Mouse (Mus musculus): ENCODE measurements at regions not wholly inside any gene's neighbourhood (a gene's known extent, or its start where the extent isn't known, plus 50 kb on each side); places are given as distances from the start of the nearest gene placed in this dataset.

- Histone ChIP-seq H3K4me1 (ENCODE audit: control insufficient read depth in 1 of 2, insufficient read depth in 2 of 2) (peaks cover 0 to 6% of the 10 kb centered on the region in 2 experiments; a peak in 2 of 4 replicates), H3K4me3 (replicated peaks in 1 of 3; ENCODE audit: low read depth in 2 of 3, low read length in 2 of 3, poor library complexity in 1 of 3) (no peak overlapping the region), H3K9me3 (replicated peaks; ENCODE audit: low read length) (no peaks in the 10 kb centered on the region), H3K79me2 (replicated peaks; ENCODE audit: control insufficient read depth, extremely low read depth, insufficient read depth, poor library complexity, severe bottlenecking) (no peaks in the 10 kb centered on the region), H3K9ac (ENCODE audit: insufficient read depth, low read depth) (no peak overlapping the region), H3K27ac (ENCODE audit: insufficient read depth, low read depth) (no peak overlapping the region), H3K36me3 (replicated peaks in 1 of 2; ENCODE audit: control insufficient read depth in 1 of 2, insufficient read depth in 1 of 2, low read length in 1 of 2) (no peaks in the 10 kb centered on the region), H3K4me2 (ENCODE audit: insufficient read depth, low read depth, poor library complexity, severe bottlenecking) (no peak overlapping the region), H3K27me3 (replicated peaks) (no peaks in the 10 kb centered on the region)
- dilution Hi-C loops (cut with MboI; ENCODE audit: extremely low pct_ligation_motif_present, extremely low pct_unique_long_range_greater_than_20kb, low sequenced_read_pairs) (no loop called here), in situ Hi-C loops (cut with MboI; ENCODE audit: low pct_ligation_motif_present, low pct_unique_long_range_greater_than_20kb, low sequenced_read_pairs) (no loop called here)
- TF ChIP-seq MYC (IDR thresholded peaks at IDR 0.05; ENCODE audit: low read depth, low read length), result no peak
- TF ChIP-seq MAFK (IDR thresholded peaks at IDR 0.05; ENCODE audit: insufficient replicate concordance, low read length), result peak; percentile 98
- no peak for DNase-seq (ENCODE audit: extremely low read depth)
Measured at GRCm38 (mm10) chr16:29838981-29839661, 225.1 kb upstream of the Hes1 start.

- H3K9me3 ChIP-seq (replicated peaks; ENCODE audit: low read length), result no peaks in the 10 kb centered on the region
- no peak overlapping the region for H3K27ac ChIP-seq (ENCODE audit: insufficient read depth, low read depth)
- no peaks in the 10 kb centered on the region for H3K36me3 ChIP-seq (replicated peaks in 1 of 2; ENCODE audit: control insufficient read depth in 1 of 2, insufficient read depth in 1 of 2, low read length in 1 of 2)
- H3K4me1 ChIP-seq (ENCODE audit: control insufficient read depth in 1 of 2, insufficient read depth in 2 of 2), result peaks cover 4 to 11% of the 10 kb centered on the region in 2 experiments; a peak in 2 of 4 replicates
- dilution Hi-C loops (cut with MboI; ENCODE audit: extremely low pct_ligation_motif_present, extremely low pct_unique_long_range_greater_than_20kb, low sequenced_read_pairs) (no loop called here), in situ Hi-C loops (cut with MboI; ENCODE audit: low pct_ligation_motif_present, low pct_unique_long_range_greater_than_20kb, low sequenced_read_pairs) (no loop called here)
- no peak for TF ChIP-seq MAZ (IDR thresholded peaks at IDR 0.05; ENCODE audit: low read depth, low read length)
- TF ChIP-seq MAFK (IDR thresholded peaks at IDR 0.05; ENCODE audit: insufficient replicate concordance, low read length), result no peak
- no peak for TF ChIP-seq E2F4 (IDR thresholded peaks at IDR 0.05; ENCODE audit: insufficient replicate concordance, low read depth, low read length)
- no peak for TF ChIP-seq TBP (conservative IDR thresholded peaks at IDR 0.05; ENCODE audit: low read depth, low read length)
- no peak for DNase-seq (ENCODE audit: extremely low read depth)
- no peaks in the 10 kb centered on the region for H3K79me2 ChIP-seq (replicated peaks; ENCODE audit: control insufficient read depth, extremely low read depth, insufficient read depth, poor library complexity, severe bottlenecking)
- no peak overlapping the region for H3K4me3 ChIP-seq (replicated peaks in 1 of 3; ENCODE audit: low read depth in 2 of 3, low read length in 2 of 3, poor library complexity in 1 of 3)
- no peak overlapping the region for H3K4me2 ChIP-seq (ENCODE audit: insufficient read depth, low read depth, poor library complexity, severe bottlenecking)
- no peaks in the 10 kb centered on the region for H3K27me3 ChIP-seq (replicated peaks)
- H3K9ac ChIP-seq (ENCODE audit: insufficient read depth, low read depth), result no peak overlapping the region
Measured at GRCm38 (mm10) chr16:29839662-29840001, 224.6 kb upstream of the Hes1 start.

- no peak for TF ChIP-seq ZKSCAN1 (IDR thresholded peaks at IDR 0.05; ENCODE audit: borderline replicate concordance, low read depth, low read length)
- no peak for TF ChIP-seq ELF1 (IDR thresholded peaks at IDR 0.05; ENCODE audit: low read depth, low read length)
- no peak for TF ChIP-seq ETS1 (conservative IDR thresholded peaks at IDR 0.05; ENCODE audit: low read depth, low read length)
- TF ChIP-seq IRF4 (IDR thresholded peaks at IDR 0.05; ENCODE audit: low read depth, low read length), result no peak
- no peak for TF ChIP-seq TBP (conservative IDR thresholded peaks at IDR 0.05; ENCODE audit: low read depth, low read length)
- TF ChIP-seq NELFE (IDR thresholded peaks at IDR 0.05; ENCODE audit: low read depth, low read length), result no peak
- TF ChIP-seq JUN (IDR thresholded peaks at IDR 0.05; ENCODE audit: insufficient read depth, low read depth, low read length), result no peak
- no peak for TF ChIP-seq CTCF (conservative IDR thresholded peaks at IDR 0.05 in 1 of 2, IDR thresholded peaks at IDR 0.05 in 1 of 2; ENCODE audit: low read depth in 2 of 2, low read length in 2 of 2)
- TF ChIP-seq MAX (IDR thresholded peaks at IDR 0.05; ENCODE audit: low read length), result no peak
- TF ChIP-seq EP300 (IDR thresholded peaks at IDR 0.05; ENCODE audit: low read length), result no peak
- TF ChIP-seq SMC3 (IDR thresholded peaks at IDR 0.05; ENCODE audit: low read depth, low read length), result no peak
- no peak for TF ChIP-seq USF2 (conservative IDR thresholded peaks at IDR 0.05; ENCODE audit: low read depth, low read length)
- TF ChIP-seq SIN3A (IDR thresholded peaks at IDR 0.05; ENCODE audit: low read length), result no peak
- TF ChIP-seq MAFK (IDR thresholded peaks at IDR 0.05; ENCODE audit: insufficient replicate concordance, low read length), result no peak
- TF ChIP-seq MAZ (IDR thresholded peaks at IDR 0.05; ENCODE audit: low read depth, low read length), result no peak
- no peak for TF ChIP-seq PAX5 (IDR thresholded peaks at IDR 0.05; ENCODE audit: low read length)
- TF ChIP-seq RAD21 (IDR thresholded peaks at IDR 0.05; ENCODE audit: low read depth, low read length), result no peak
- TF ChIP-seq CHD1 (IDR thresholded peaks at IDR 0.05; ENCODE audit: low read depth, low read length), result no peak
- TF ChIP-seq ZC3H11A (IDR thresholded peaks at IDR 0.05; ENCODE audit: low read depth, low read length), result no peak
- no peak for TF ChIP-seq HCFC1 (IDR thresholded peaks at IDR 0.05; ENCODE audit: low read depth, low read length)
- no peak overlapping the region for H3K4me2 ChIP-seq (ENCODE audit: insufficient read depth, low read depth, poor library complexity, severe bottlenecking)
- no peaks in the 10 kb centered on the region for H3K79me2 ChIP-seq (replicated peaks; ENCODE audit: control insufficient read depth, extremely low read depth, insufficient read depth, poor library complexity, severe bottlenecking)
- H3K27ac ChIP-seq (ENCODE audit: insufficient read depth, low read depth), result no peak overlapping the region
- H3K27me3 ChIP-seq (replicated peaks), result no peaks in the 10 kb centered on the region
- peaks cover 9 to 13% of the 10 kb centered on the region in 2 experiments for H3K4me1 ChIP-seq (ENCODE audit: control insufficient read depth in 1 of 2, insufficient read depth in 2 of 2)
- no peaks in the 10 kb centered on the region for H3K9me3 ChIP-seq (replicated peaks; ENCODE audit: low read length)
- no peak for DNase-seq (ENCODE audit: extremely low read depth)
- H3K36me3 ChIP-seq (replicated peaks in 1 of 2; ENCODE audit: control insufficient read depth in 1 of 2, insufficient read depth in 1 of 2, low read length in 1 of 2), result no peaks in the 10 kb centered on the region
- no peak overlapping the region for H3K4me3 ChIP-seq (replicated peaks in 1 of 3; ENCODE audit: low read depth in 2 of 3, low read length in 2 of 3, poor library complexity in 1 of 3)
- dilution Hi-C loops (cut with MboI; ENCODE audit: extremely low pct_ligation_motif_present, extremely low pct_unique_long_range_greater_than_20kb, low sequenced_read_pairs), result no loop called here
- no peak overlapping the region for H3K9ac ChIP-seq (ENCODE audit: insufficient read depth, low read depth)
- in situ Hi-C loops (cut with MboI; ENCODE audit: low pct_ligation_motif_present, low pct_unique_long_range_greater_than_20kb, low sequenced_read_pairs), result no loop called here
Measured at GRCm38 (mm10) chr16:29840412-29840811, 223.8 kb upstream of the Hes1 start.

All from CH12.LX (cell line).